Mouse (Mus musculus) liver, adult 2 months (tissue): ENCODE results near the gene Ptprg.

Source experiments
- CTCF ChIP-seq: fragments of 200-500 bp; IDR thresholded peaks from 2 replicates; pipeline ENCODE4 v1.5.1; 2011; ENCODE audit warnings: low read depth, low read length, control low read depth
- POLR2A ChIP-seq: fragments of 200-500 bp; IDR thresholded peaks from 2 replicates; pipeline ENCODE4 v1.6.1; 2011; ENCODE audit warnings: low read length, control low read depth; ENCODE audit not compliant: insufficient read depth; ENCODE audit errors: extremely low read depth

GRCm38 (mm10) chr14:11510173-11510572, 43.2 kb upstream of the Ptprg start:
- TF ChIP-seq POLR2A (no peak), CTCF (no peak)
